Mouse (Mus musculus) adrenal gland, adult 2 months (tissue): ENCODE measurements around the gene Col8a2. TPM values are rescaled to one million over a fixed set of nuclear protein-coding genes. Genes with fewer than 3 reads are reported as not detected.

Source experiments
- DNase-seq: peaks from one replicate; pipeline ENCODE4 v3.0.0; 2021
- polyA plus RNA-seq: library from polyadenylated mRNA; depleted of rRNA; stranded (reverse); fragments of >200 nt; gene quantifications from 2 replicates; pipeline ENCODE4 v1.2.3, GENCODE M21; 2012; rRNA removed
- total RNA-seq, 2 experiments: library from RNA; stranded (reverse); gene quantifications; 2 replicates each; pipeline ENCODE4 v1.2.3; 2021

Col8a2 gene
- total and polyA plus RNA-seq, 3 experiments: 1.4 to 6.1 (median 1.9) TPM

- DNase-seq: no peak
Observed at GRCm38 (mm10) chr4:126331751-126332150, 45.2 kb downstream of the Col8a2 start.

- DNase-seq: no peak
Observed at GRCm38 (mm10) chr4:126332358-126332757, 45.8 kb downstream of the Col8a2 start.

- DNase-seq: no peak
Observed at GRCm38 (mm10) chr4:126339461-126339860, 52.9 kb downstream of the Col8a2 start.

DNA sequence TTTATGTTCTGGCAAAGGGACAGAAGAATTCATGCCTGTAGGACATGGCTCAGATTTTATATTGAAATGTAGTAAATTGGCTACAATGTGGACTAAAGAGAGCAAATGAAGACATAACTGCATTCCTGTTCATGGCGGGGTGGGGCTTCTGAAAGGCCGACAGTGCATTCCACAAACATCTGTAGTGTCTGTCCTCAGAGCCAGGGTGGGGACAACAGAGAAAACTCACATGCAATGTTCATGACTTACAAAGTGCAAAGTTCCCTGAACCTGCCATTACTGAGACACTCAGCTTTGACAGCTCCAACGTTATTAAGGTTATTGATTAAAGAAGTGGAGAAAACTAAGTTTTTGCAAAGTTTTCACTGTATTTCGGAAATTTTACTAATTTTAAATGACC, 56.9 kb downstream of the Col8a2 start:
- no peak for DNase-seq

- DNase-seq: no peak
Observed at GRCm38 (mm10) chr4:126360069-126360468, 73.5 kb downstream of the Col8a2 start.

Other genes starting within 250 kb of the Col8a2 start
- gene Mrps15, start 239.9 kb upstream of the Col8a2 start, total RNA-seq: 100 to 1,000 TPM in 1 of 2 experiments, 10 to 100 TPM in 1; 77.2 to 112 TPM
- 196 TPM in 2 replicates for gene Mrps15, start 239.9 kb upstream of the Col8a2 start, polyA plus RNA-seq
- 10 to 100 TPM in 1 of 2 experiments, 1 to 10 TPM in 1; 9.5 to 10.9 TPM for gene Oscp1, start 228.2 kb upstream of the Col8a2 start, total RNA-seq
- 1.6 and 2.1 TPM in 2 replicates for gene Oscp1, start 228.2 kb upstream of the Col8a2 start, polyA plus RNA-seq
- 10 to 100 TPM; 23.4 to 30.7 TPM for gene Lsm10, start 190.2 kb upstream of the Col8a2 start, total RNA-seq
- 29.3 and 32.5 TPM in 2 replicates for gene Lsm10, start 190.2 kb upstream of the Col8a2 start, polyA plus RNA-seq
- gene Stk40, start 182.8 kb upstream of the Col8a2 start, total RNA-seq: 10 to 100 TPM; 43.0 to 56.0 TPM
- gene Stk40, start 182.8 kb upstream of the Col8a2 start, polyA plus RNA-seq: 33.2 and 33.5 TPM in 2 replicates
- gene Eva1b, start 139.0 kb upstream of the Col8a2 start, total RNA-seq: 10 to 100 TPM; 13.3 to 35.0 TPM
- 111 and 156 TPM in 2 replicates for gene Eva1b, start 139.0 kb upstream of the Col8a2 start, polyA plus RNA-seq
- 1 to 10 TPM; 2.5 to 3.2 TPM for gene Sh3d21, start 123.3 kb upstream of the Col8a2 start, total RNA-seq
- 1.4 and 1.8 TPM in 2 replicates for gene Sh3d21, start 123.3 kb upstream of the Col8a2 start, polyA plus RNA-seq
- 100 to 1,000 TPM; 169 to 173 TPM for gene Thrap3, start 84.0 kb upstream of the Col8a2 start, total RNA-seq
- gene Thrap3, start 84.0 kb upstream of the Col8a2 start, polyA plus RNA-seq: 29.1 and 36.8 TPM in 2 replicates
- 10 to 100 TPM; 55.4 to 68.7 TPM for gene Map7d1, start 30.4 kb upstream of the Col8a2 start, total RNA-seq
- gene Map7d1, start 30.4 kb upstream of the Col8a2 start, polyA plus RNA-seq: 98.3 and 98.7 TPM in 2 replicates
- gene Trappc3, start 24.5 kb upstream of the Col8a2 start, total RNA-seq: 100 to 1,000 TPM in 1 of 2 experiments, 10 to 100 TPM in 1; 85.8 to 103 TPM
- gene Trappc3, start 24.5 kb upstream of the Col8a2 start, polyA plus RNA-seq: 16.2 and 16.5 TPM in 2 replicates
- gene Adprhl2, start 34.9 kb downstream of the Col8a2 start, total RNA-seq: 10 to 100 TPM; 26.2 to 34.9 TPM
- 45.8 and 46.5 TPM in 2 replicates for gene Adprhl2, start 34.9 kb downstream of the Col8a2 start, polyA plus RNA-seq
- gene Tekt2, start 38.9 kb downstream of the Col8a2 start, total RNA-seq: 1 to 10 TPM; 3.2 to 3.3 TPM
- gene Tekt2, start 38.9 kb downstream of the Col8a2 start, polyA plus RNA-seq: 2.9 and 4.8 TPM in 2 replicates
- gene Ago3, start 142.8 kb downstream of the Col8a2 start, total RNA-seq: 10 to 100 TPM; 15.8 to 22.5 TPM
- gene Ago3, start 142.8 kb downstream of the Col8a2 start, polyA plus RNA-seq: 19.7 and 21.0 TPM in 2 replicates
- gene Ago1, start 181.8 kb downstream of the Col8a2 start, total RNA-seq: 10 to 100 TPM; 28.1 to 36.6 TPM
- gene Ago1, start 181.8 kb downstream of the Col8a2 start, polyA plus RNA-seq: 10.6 and 17.2 TPM in 2 replicates
- 1 to 10 TPM; 4.8 to 5.4 TPM for gene Ago4, start 246.7 kb downstream of the Col8a2 start, total RNA-seq
- gene Ago4, start 246.7 kb downstream of the Col8a2 start, polyA plus RNA-seq: 1.0 and 1.2 TPM in 2 replicates